Mouse (Mus musculus) hindbrain, embryonic 13.5 days (tissue): ENCODE measurements around the gene Styx. TPM values are rescaled to one million over a fixed set of nuclear protein-coding genes. Genes with fewer than 3 reads are reported as not detected.
"Not testable (repeated sequence)": the region's sequence is repeated elsewhere in the genome, so short reads cannot be mapped to it uniquely, and the experiment has no call there.

Source experiments
- ATAC-seq: fragments of 200-750 bp; cut with Nextera tagmentation; 2 replicates; pipeline ENCODE4 v1.8.0; 2017; ENCODE audit warnings: moderate TSS enrichment; ENCODE audit not compliant: low FRiP score
- H3K27ac ChIP-seq: fragments of 300-500 bp; sonication (generic); 2 replicates; pipeline ENCODE4 v1.5.1; 2015; ENCODE audit warnings: inconsistent platforms, mild to moderate bottlenecking, moderate library complexity
- H3K27me3 ChIP-seq: fragments of 300-500 bp; sonication (generic); 2 replicates; pipeline ENCODE4 v1.6.1; 2015; ENCODE audit warnings: mild to moderate bottlenecking, inconsistent platforms
- H3K36me3 ChIP-seq: fragments of 300-500 bp; sonication (generic); 2 replicates; pipeline ENCODE4 v1.6.1; 2015; ENCODE audit warnings: mild to moderate bottlenecking, inconsistent platforms
- H3K4me1 ChIP-seq: fragments of 300-500 bp; sonication (generic); replicated peaks from 2 replicates; pipeline ENCODE4 v1.6.1; 2015; ENCODE audit warnings: inconsistent platforms
- H3K4me2 ChIP-seq: fragments of 300-500 bp; sonication (generic); 2 replicates; pipeline ENCODE4 v1.6.1; 2015; ENCODE audit warnings: inconsistent platforms, mild to moderate bottlenecking, moderate library complexity
- H3K4me3 ChIP-seq: fragments of 300-500 bp; sonication (generic); 2 replicates; pipeline ENCODE4 v1.5.1; 2015; ENCODE audit warnings: mild to moderate bottlenecking, inconsistent platforms
- H3K9ac ChIP-seq: fragments of 300-500 bp; sonication (generic); 2 replicates; pipeline ENCODE4 v1.6.1; 2015; ENCODE audit warnings: mild to moderate bottlenecking, inconsistent platforms
- H3K9me3 ChIP-seq: fragments of 300-500 bp; sonication (generic); 2 replicates; pipeline ENCODE4 v1.6.1; 2016; ENCODE audit warnings: inconsistent platforms
- WGBS: fragments of 180-500 bp; shearing (Covaris S2); methylation state at CpG from one replicate; pipeline ENCODE4 v1.1.7; 2015; 5-methylcytosine and 5-hydroxymethylcytosine counted together
- microRNA-seq: library from miRNA; unstranded; fragments of <30 nt; microRNA quantifications from one replicate; pipeline ENCODE4, GENCODE M21; 2016
- polyA plus RNA-seq: library from polyadenylated mRNA; unstranded; fragments of >200 nt; fragmentation: Nextera tagmentation; extraction: Ambion mirVana; gene quantifications from 2 replicates; pipeline ENCODE4 v1.2.1, GENCODE M21; 2015

Styx gene
- polyA plus RNA-seq, 1 experiment from 2014 or later: 60.5 TPM

GRCm38 (mm10) chr14:45463599-45463998, 112.7 kb downstream of the Styx start:
- Histone ChIP-seq H3K4me3 (no peak overlapping the region), H3K27ac (peak overlapping the region; percentile 86), H3K9ac (peak overlapping the region; percentile 51; the same call in 1 of the 2 replicates), H3K36me3 (peaks cover 63% of the 10 kb centered on the region), H3K4me2 (no peak overlapping the region), H3K9me3 (no peaks in the 10 kb centered on the region), H3K4me1 (peaks cover 27% of the 10 kb centered on the region), H3K27me3 (no peaks in the 10 kb centered on the region)
- ATAC-seq: no peak
- 17% methylated on average over 10 of the region's 10 CpGs for WGBS

GRCm38 (mm10) chr14:45464036-45465035, 113.4 kb downstream of the Styx start:
- Histone ChIP-seq H3K36me3 (peaks cover 66% of the 10 kb centered on the region), H3K4me1 (peaks cover 27% of the 10 kb centered on the region), H3K9ac (no peak overlapping the region), H3K4me3 (no peak overlapping the region), H3K27ac (0 out of 2 replicates have a peak overlapping the region, but pooled peaks have one; percentile 4), H3K9me3 (peaks cover under 1% of the 10 kb centered on the region; the same call in 1 of the 2 replicates), H3K4me2 (no peak overlapping the region), H3K27me3 (no peaks in the 10 kb centered on the region)
- WGBS: 64% methylated on average over 19 of the region's 19 CpGs
- ATAC-seq: no peak

- not testable (repeated sequence) for ATAC-seq, H3K27me3 ChIP-seq, H3K4me2 ChIP-seq, H3K9ac ChIP-seq, H3K4me3 ChIP-seq, H3K9me3 ChIP-seq, H3K27ac ChIP-seq
- H3K4me1 ChIP-seq: peaks cover 27% of the 10 kb centered on the region
- WGBS: 97% methylated on average over 8 of the region's 8 CpGs
- H3K36me3 ChIP-seq: peaks cover 66% of the 10 kb centered on the region
Measured at GRCm38 (mm10) chr14:45466371-45466770, 115.5 kb downstream of the Styx start.

- H3K27ac ChIP-seq: no peak overlapping the region
- H3K4me2 ChIP-seq: no peak overlapping the region
- peaks cover 76% of the 10 kb centered on the region for H3K36me3 ChIP-seq
Measured at GRCm38 (mm10) chr14:45469446-45469845, 118.6 kb downstream of the Styx start.

More at GRCm38 (mm10) chr14:45469446-45469845, 118.6 kb downstream of the Styx start:
- Histone ChIP-seq H3K9me3 (peaks cover 6% of the 10 kb centered on the region; the same call in 1 of the 2 replicates), H3K9ac (no peak overlapping the region), H3K4me3 (no peak overlapping the region), H3K4me1 (peaks cover 2% of the 10 kb centered on the region; the same call in 1 of the 2 replicates), H3K27me3 (no peaks in the 10 kb centered on the region)
- ATAC-seq: no peak
- 91% methylated on average over 8 of the region's 8 CpGs for WGBS

Small RNA genes lying within 50 kb of the gene (microRNA-seq; reads per million reads assigned to microRNA genes)
- gene Gm25353: not detected

Other genes starting within 250 kb of the Styx start
- gene Gpr137c, start 131.4 kb upstream of the Styx start, polyA plus RNA-seq: 12.5 and 13.3 TPM in 2 replicates
- gene Txndc16, start 130.8 kb upstream of the Styx start, polyA plus RNA-seq: 33.8 and 34.2 TPM in 2 replicates
- 26.7 and 28.5 TPM in 2 replicates for gene Ero1l, start 32.3 kb upstream of the Styx start, polyA plus RNA-seq
- gene Psmc6, start 21.3 kb upstream of the Styx start, polyA plus RNA-seq: 171 and 178 TPM in 2 replicates
- gene Gnpnat1, start 53.8 kb downstream of the Styx start, polyA plus RNA-seq: 26.9 and 28.4 TPM in 2 replicates
- gene Fermt2, start 179.0 kb downstream of the Styx start, polyA plus RNA-seq: 67.7 and 77.2 TPM in 2 replicates